Mouse (Mus musculus): ENCODE measurements around the gene Golga7b. TPM values are rescaled to one million over a fixed set of nuclear protein-coding genes. Genes with fewer than 3 reads are reported as not detected.

The Golga7b gene
- polyA plus RNA-seq, 1 experiment from 2014 or later = 1.5 TPM

DNA sequence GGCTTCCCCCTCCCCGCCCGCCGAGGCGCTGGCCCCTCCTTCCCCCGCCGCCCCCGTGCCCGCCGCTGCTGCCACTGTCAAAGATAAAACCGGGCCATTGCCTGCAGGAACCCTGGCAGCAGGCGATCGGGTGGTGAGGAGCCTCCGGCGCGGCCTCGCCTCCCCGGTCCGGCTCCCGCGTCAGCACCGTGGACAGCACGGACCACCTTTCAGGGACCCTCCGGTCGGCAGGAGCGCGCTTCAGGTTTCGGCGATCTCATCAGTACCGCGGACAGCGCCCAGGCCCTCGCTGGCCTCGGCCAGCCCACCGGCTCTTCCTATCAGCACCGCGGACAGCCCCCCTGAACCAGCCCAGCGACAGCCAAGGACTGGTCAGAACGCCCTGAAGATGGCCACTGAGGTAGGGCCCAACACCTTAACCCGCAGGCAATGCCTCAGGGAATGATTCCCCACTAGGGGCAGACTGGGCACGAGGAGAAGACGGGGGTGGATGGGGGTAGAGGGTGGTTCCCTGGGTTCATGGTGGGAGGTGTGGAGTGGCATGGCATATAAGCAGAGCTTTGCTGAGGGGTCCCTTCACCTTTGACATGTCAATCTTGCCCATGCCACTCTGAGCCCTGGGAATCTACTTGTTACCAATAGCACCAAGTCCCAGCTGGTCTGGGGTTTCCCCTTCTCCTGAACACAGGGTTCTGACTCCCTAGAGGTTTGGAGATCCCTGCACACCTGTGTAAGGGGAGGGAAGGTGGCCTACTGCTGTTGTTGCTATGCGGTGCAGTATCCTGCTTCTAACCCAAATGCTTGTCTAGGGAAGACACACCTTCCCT is 8.6 kb downstream of the Golga7b start:
- H3K36me3 ChIP-seq = no peaks in the 10 kb centered on the region
- no peak overlapping the region for H3K9ac ChIP-seq
- no peak overlapping the region for H3K27ac ChIP-seq
- no peaks in the 10 kb centered on the region for H3K9me3 ChIP-seq
- ATAC-seq (ENCODE audit: insufficient read depth, low FRiP score, low read depth) = peak; percentile 85
- H3K4me2 ChIP-seq = peak overlapping the region; percentile 75
- H3K4me3 ChIP-seq (replicated peaks) = peak overlapping the region; percentile 32
- H3K27me3 ChIP-seq (replicated peaks) = peaks cover 9% of the 10 kb centered on the region
- WGBS = 5% methylated on average over 32 of the region's 42 CpGs
- H3K4me1 ChIP-seq = no peaks in the 10 kb centered on the region

DNA sequence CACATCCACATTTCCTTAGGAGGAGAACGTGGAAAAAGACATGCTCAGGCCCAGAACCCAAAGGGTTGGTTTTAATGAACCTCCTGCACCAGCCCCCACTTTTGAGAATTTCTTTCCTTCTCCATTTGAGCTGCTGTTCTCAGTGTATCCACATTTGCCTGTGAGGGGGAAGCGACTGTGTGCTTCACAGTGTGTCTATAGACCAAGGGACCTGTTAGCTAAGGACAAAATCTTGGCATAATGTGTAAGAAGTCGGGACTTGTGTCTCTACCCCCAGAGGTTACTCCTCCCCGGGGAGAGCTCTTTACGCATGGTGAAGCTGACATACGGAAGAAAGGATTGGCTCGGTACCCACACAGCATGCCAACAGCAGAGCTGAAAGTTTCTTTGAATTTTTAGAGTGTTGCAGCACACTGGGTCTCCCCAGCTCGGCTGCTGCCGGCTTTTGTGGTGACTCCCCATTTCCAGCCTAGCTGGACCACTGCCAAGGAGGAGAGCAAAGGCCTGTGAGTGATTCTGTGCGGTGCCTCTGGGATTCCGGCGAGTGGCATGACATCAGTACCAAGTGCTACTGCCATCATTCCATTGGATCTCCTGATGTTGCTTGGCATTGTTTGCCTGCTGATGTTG is 9.4 kb downstream of the Golga7b start:
- no peak for ATAC-seq (ENCODE audit: insufficient read depth, low FRiP score, low read depth)
- Histone ChIP-seq H3K4me2 (no peak overlapping the region), H3K36me3 (no peaks in the 10 kb centered on the region), H3K9ac (no peak overlapping the region), H3K4me3 (replicated peaks) (no peak overlapping the region), H3K9me3 (no peaks in the 10 kb centered on the region), H3K4me1 (no peaks in the 10 kb centered on the region), H3K27ac (no peak overlapping the region), H3K27me3 (replicated peaks) (peaks cover 9% of the 10 kb centered on the region)
- 81% methylated on average over 12 of the region's 12 CpGs for WGBS

DNA sequence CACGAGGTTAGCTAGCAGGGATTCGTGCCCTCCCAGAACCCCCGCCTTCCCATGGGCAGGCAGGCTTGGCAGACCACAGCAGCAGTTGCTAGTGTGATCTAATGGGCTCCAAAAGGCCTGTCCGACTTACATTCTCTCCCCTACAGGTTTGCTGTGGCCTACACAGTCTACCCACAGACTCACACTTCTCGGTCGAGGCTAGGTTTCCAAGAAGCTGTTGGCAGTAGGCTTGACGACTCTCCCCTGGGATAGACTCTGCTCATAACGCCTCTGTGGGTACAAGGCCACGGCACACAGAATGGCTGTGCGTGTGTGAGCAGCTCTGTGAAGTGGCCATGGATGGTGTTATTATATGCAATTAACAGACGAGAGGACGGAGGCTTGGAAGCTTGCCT is 9.9 kb downstream of the Golga7b start:
- 87% methylated on average over 12 of the region's 12 CpGs for WGBS

DNA sequence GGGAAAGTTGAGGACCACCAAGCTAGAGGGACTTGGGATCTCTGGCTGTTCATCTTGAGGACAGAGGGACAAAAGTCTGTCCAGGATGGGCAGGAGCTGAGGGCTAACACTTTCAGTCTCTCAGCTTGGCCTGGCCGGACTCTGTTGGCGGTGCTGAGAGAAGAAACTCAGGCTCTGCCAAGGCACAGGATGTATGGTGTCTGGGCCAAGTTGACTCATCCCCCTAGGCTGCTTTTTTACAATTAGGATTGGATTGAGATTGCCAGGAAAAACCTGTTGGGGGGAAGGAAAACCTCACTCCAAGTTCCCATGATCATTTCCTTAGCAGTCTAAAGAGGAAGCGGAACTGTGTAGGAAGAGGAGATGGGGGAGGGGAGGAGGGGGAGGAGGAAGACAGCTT is 10.7 kb downstream of the Golga7b start:
- H3K4me3 ChIP-seq (replicated peaks) = no peak overlapping the region
- WGBS = 78% methylated on average over 3 of the region's 3 CpGs
- peaks cover 9% of the 10 kb centered on the region for H3K27me3 ChIP-seq (replicated peaks)
- H3K27ac ChIP-seq = no peak overlapping the region
- no peak overlapping the region for H3K9ac ChIP-seq
- no peaks in the 10 kb centered on the region for H3K9me3 ChIP-seq
- H3K36me3 ChIP-seq = no peaks in the 10 kb centered on the region
- ATAC-seq (ENCODE audit: insufficient read depth, low FRiP score, low read depth) = no peak
- no peaks in the 10 kb centered on the region for H3K4me1 ChIP-seq
- H3K4me2 ChIP-seq = no peak overlapping the region

More for the DNA sequence above, 9.9 kb downstream of the Golga7b start:
- no peaks in the 10 kb centered on the region for H3K9me3 ChIP-seq
- no peak overlapping the region for H3K27ac ChIP-seq
- peaks cover 9% of the 10 kb centered on the region for H3K27me3 ChIP-seq (replicated peaks)
- no peak overlapping the region for H3K4me2 ChIP-seq
- no peak overlapping the region for H3K9ac ChIP-seq
- no peak overlapping the region for H3K4me3 ChIP-seq (replicated peaks)
- H3K36me3 ChIP-seq = no peaks in the 10 kb centered on the region
- H3K4me1 ChIP-seq = no peaks in the 10 kb centered on the region
- no peak for ATAC-seq (ENCODE audit: insufficient read depth, low FRiP score, low read depth)

DNA sequence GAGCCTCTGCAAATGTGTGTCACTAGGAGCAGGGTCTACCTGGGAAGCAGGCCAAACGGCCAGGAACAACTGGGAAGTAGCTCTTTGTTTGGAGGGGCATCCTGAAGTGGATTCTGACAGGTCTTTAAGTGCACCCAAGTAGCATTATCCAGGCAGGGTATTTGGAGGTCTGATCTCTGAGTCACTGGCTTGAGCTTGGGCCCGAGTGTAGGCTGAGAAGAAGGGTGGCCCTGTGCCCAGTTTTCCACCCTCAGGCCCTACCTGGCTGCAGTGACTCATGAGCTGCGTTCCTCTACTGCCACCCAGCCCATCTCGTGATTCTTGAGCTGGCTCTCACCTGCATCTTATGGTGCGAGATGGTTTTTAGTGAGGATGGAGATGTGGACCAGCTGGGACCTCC is 11.2 kb downstream of the Golga7b start:
- no peak for ATAC-seq (ENCODE audit: insufficient read depth, low FRiP score, low read depth)
- no peak overlapping the region for H3K4me2 ChIP-seq
- no peaks in the 10 kb centered on the region for H3K4me1 ChIP-seq
- no peaks in the 10 kb centered on the region for H3K36me3 ChIP-seq
- no peak overlapping the region for H3K9ac ChIP-seq
- H3K27me3 ChIP-seq (replicated peaks) = peaks cover 9% of the 10 kb centered on the region
- no peak overlapping the region for H3K27ac ChIP-seq
- 67% methylated on average over 5 of the region's 5 CpGs for WGBS
- H3K4me3 ChIP-seq (replicated peaks) = no peak overlapping the region
- H3K9me3 ChIP-seq = no peaks in the 10 kb centered on the region

DNA sequence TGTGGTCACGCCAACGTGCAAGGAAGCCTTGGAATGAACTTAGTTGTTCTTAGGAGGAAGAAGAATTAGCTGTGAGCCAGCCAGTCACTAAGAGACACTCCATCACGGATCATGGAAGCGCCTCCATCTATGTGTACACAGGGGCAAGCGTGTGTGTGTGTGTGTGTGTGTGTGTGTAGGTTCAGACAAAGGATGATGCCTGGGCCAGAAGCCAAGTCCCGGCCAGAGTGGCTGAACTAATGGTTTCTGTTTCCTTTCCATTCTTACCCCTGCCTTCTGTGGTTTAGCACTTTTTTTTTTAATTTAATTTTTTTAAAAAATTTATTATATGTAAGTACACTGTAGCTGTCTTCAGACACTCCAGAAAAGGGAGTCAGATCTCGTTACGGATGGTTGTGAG is 13.1 kb downstream of the Golga7b start:
- no peaks in the 10 kb centered on the region for H3K27me3 ChIP-seq (replicated peaks)
- H3K4me2 ChIP-seq = no peak overlapping the region
- no peaks in the 10 kb centered on the region for H3K9me3 ChIP-seq
- H3K36me3 ChIP-seq = no peaks in the 10 kb centered on the region
- no peaks in the 10 kb centered on the region for H3K4me1 ChIP-seq
- WGBS = 79% methylated on average over 8 of the region's 8 CpGs
- no peak overlapping the region for H3K9ac ChIP-seq
- no peak for ATAC-seq (ENCODE audit: insufficient read depth, low FRiP score, low read depth)
- H3K4me3 ChIP-seq (replicated peaks) = no peak overlapping the region
- no peak overlapping the region for H3K27ac ChIP-seq

DNA sequence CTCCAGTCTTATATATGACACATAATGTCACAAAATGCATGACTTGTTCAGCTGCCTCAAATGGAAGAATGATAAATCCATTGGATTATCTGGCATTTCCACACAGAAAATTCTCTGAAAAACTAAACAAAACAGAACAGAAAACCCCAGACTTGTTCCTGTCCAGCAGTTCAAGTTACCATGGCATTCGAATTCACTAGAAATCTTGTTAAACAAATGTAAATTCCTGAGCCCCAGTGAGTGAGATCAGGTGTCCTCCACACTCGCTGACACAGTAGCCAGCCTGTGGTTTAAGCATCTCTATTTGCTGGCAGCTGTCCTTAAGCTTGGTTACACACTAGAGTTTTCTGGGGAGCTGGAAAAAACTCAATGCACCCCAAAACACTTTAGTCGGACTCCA is 16.1 kb downstream of the Golga7b start:
- no peaks in the 10 kb centered on the region for H3K9me3 ChIP-seq
- H3K36me3 ChIP-seq = no peaks in the 10 kb centered on the region
- H3K4me2 ChIP-seq = no peak overlapping the region
- no peak for ATAC-seq (ENCODE audit: insufficient read depth, low FRiP score, low read depth)
- no peak overlapping the region for H3K4me3 ChIP-seq (replicated peaks)
- 29% methylated on average over 3 of the region's 3 CpGs for WGBS
- H3K4me1 ChIP-seq = 0 out of 2 replicates have a peak, but pooled peaks cover 5% of the 10 kb centered on the region
- no peak overlapping the region for H3K27ac ChIP-seq
- H3K27me3 ChIP-seq (replicated peaks) = 0 out of 2 replicates have a peak, but pooled peaks cover under 1% of the 10 kb centered on the region
- H3K9ac ChIP-seq = no peak overlapping the region

DNA sequence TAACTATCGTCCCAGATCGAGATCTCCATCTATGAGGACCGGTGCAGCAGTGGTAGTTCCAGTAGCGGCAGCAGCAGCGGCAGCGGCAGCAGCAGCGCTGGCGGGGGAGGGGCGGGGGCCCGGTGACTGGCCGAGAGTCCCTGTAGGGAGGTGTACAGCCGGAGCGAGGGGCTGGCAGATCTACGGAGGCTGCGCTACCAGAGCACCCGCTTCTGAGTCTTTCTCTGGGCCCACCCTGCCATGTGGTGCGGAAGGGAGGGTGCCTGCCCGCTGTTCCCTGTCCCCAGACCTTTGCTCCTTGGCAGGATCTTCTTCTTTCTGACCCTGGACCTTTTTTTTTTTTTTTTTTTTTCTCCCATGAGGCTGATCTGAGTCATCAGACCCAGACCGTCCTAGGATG is 21.0 kb downstream of the Golga7b start:
- 3% methylated on average over 19 of the region's 19 CpGs for WGBS
- ATAC-seq (ENCODE audit: insufficient read depth, low FRiP score, low read depth) = no peak
- 0 out of 2 replicates have a peak, but pooled peaks cover 5% of the 10 kb centered on the region for H3K4me1 ChIP-seq

DNA sequence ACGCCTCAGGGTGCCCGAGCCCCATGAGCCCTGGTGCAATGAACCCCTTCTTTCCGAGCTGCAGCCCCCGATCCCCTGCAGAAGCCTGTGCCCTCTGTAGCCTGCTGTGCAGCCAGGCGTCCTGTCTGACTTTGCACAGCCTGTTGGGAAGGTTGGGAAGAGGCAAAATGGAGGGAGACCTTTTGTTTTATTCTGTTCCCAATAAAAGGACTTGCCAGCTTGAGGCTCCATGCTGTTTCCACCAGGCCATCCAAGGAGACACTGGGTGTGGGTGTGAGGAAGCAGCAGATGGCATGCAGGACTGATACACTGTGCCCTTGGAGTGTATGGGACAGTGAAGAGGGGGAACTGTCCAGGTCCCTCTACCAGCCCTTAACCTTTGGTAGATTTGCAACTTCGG is 22.7 kb downstream of the Golga7b start:
- no peaks in the 10 kb centered on the region for H3K9me3 ChIP-seq
- H3K27ac ChIP-seq = no peak overlapping the region
- no peak overlapping the region for H3K4me3 ChIP-seq (replicated peaks)
- H3K4me1 ChIP-seq = 0 out of 2 replicates have a peak, but pooled peaks cover 5% of the 10 kb centered on the region
- ATAC-seq (ENCODE audit: insufficient read depth, low FRiP score, low read depth) = no peak
- H3K4me2 ChIP-seq = no peak overlapping the region
- WGBS = 56% methylated on average over 6 of the region's 6 CpGs
- no peak overlapping the region for H3K9ac ChIP-seq
- 0 out of 2 replicates have a peak, but pooled peaks cover 7% of the 10 kb centered on the region for H3K27me3 ChIP-seq (replicated peaks)
- H3K36me3 ChIP-seq = no peaks in the 10 kb centered on the region

More for the DNA sequence above, 21.0 kb downstream of the Golga7b start:
- H3K27ac ChIP-seq = no peak overlapping the region
- 0 out of 2 replicates have a peak, but pooled peaks cover 7% of the 10 kb centered on the region for H3K27me3 ChIP-seq (replicated peaks)
- H3K36me3 ChIP-seq = no peaks in the 10 kb centered on the region
- peak overlapping the region; percentile 45 for H3K4me2 ChIP-seq
- no peak overlapping the region for H3K4me3 ChIP-seq (replicated peaks)
- no peak overlapping the region for H3K9ac ChIP-seq
- no peaks in the 10 kb centered on the region for H3K9me3 ChIP-seq

DNA sequence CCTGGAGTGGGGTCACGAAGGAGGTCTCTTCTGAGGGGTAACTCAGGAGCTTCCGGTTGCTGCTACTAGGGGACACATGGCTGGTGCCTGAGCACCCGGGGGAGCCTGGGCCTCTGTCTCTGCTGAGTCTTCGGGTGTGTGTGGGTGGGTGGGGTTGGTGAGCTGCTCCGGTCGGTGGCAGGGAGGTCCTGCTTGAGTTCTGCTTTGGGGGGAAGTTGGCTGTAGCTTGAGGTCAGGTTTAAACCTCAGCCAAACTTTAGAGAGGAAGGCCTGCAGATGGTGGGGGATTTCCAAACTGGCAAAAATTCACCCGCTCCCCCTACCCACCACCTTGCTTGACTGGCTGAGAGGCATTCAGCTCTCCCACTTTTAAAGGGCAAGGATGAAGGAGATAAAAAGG is 23.8 kb downstream of the Golga7b start:
- WGBS = 76% methylated on average over 7 of the region's 7 CpGs
- H3K4me3 ChIP-seq (replicated peaks) = no peak overlapping the region
- H3K36me3 ChIP-seq = no peaks in the 10 kb centered on the region
- H3K4me2 ChIP-seq = no peak overlapping the region
- no peak overlapping the region for H3K9ac ChIP-seq
- H3K9me3 ChIP-seq = no peaks in the 10 kb centered on the region
- no peak for ATAC-seq (ENCODE audit: insufficient read depth, low FRiP score, low read depth)
- H3K27ac ChIP-seq = no peak overlapping the region
- 0 out of 2 replicates have a peak, but pooled peaks cover 7% of the 10 kb centered on the region for H3K27me3 ChIP-seq (replicated peaks)
- 0 out of 2 replicates have a peak, but pooled peaks cover 5% of the 10 kb centered on the region for H3K4me1 ChIP-seq

DNA sequence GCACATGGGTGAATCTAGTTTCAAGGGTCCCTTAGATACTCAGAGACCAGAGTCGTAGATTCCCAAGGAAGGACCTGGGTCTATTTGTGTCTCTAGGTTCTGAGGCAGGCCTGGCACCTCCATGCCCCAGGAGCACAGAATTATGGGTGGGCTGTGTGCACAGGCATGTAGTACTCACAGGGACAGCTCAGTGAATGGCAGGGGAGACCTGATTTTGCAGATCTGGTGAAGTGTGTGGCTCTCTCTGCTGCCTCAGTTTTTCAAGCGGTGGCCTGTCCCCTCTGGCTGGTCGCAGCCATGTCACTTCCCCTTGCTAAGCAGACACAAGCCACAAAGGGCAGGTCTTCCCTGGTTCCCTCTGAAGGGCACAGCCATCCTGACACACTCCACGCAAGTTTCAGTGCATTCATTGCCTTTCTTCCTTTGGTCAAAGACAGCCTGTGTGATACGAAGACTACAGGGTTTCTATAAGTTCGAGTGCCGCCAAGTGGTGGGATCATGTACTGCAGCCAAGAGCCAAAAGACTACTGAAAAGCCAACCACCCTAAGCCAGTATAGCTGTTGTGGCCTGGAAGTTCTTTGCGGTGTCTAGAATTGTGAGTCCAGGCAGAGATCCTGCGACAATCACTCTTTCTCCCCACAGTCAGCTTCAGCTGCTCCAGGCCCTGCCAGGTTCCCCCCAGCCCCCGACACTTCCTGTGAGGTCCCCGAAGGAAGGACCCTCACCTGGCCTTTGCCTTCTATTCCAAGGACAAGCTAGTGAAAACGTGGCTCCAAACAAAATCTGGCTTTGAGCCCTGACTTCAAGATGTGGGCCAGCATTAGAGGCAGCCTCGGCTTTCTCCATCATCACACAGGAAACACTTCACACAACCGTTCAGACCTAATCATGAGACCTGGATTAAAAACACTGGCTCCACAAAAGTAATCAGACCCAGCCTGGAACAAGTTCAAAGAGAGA is 24.9 kb downstream of the Golga7b start:
- Histone ChIP-seq H3K27ac (no peak overlapping the region), H3K4me3 (replicated peaks) (no peak overlapping the region), H3K27me3 (replicated peaks) (0 out of 2 replicates have a peak, but pooled peaks cover 7% of the 10 kb centered on the region), H3K4me2 (no peak overlapping the region), H3K9ac (no peak overlapping the region), H3K9me3 (no peaks in the 10 kb centered on the region), H3K4me1 (0 out of 2 replicates have a peak, but pooled peaks cover 5% of the 10 kb centered on the region), H3K36me3 (no peaks in the 10 kb centered on the region)
- WGBS = 39% methylated on average over 14 of the region's 14 CpGs
- ATAC-seq (ENCODE audit: insufficient read depth, low FRiP score, low read depth) = no peak
